Comparison of ENCODE assay signal across 19 mouse cellular contexts in the genomic region with DNA sequence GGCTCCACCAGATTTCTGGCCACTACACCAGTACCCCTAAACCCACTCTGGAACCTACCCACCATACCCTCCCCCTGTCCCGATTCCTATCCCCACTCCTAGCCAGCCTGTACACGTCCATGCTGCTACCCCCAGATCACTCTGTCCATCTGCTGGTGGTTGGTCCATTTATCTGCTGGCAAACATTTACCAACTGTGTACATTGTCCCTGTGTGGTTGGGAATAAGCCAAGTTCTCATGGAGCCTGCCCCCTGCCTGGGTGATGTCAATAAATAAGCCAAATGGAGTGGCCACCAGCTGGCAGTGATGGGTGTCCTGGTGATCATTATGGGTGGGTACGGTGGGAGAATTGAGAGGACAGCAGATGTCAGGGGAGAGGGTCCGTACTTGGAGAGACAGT. TPM values are rescaled to one million over a fixed set of nuclear protein-coding genes. Genes with fewer than 3 reads are reported as not detected.
A peak's percentile ranks its signal among the peaks of the same experiment; 100 is the strongest.
DNase-seq lines count a peak whose midpoint lies in the region; ATAC-seq and TF ChIP-seq lines count a peak whose summit lies in the region.
"Had no signal": no experiment of that assay in that cellular context is flagged by ENCODE, and none has a peak within 500 bp of the region (broad histone marks: within the 10 kb centered on the region; RNA-seq: fewer than 3 reads in every experiment).

No protein-coding gene starts in this region.

- H3K9me3 ChIP-seq in kidney, postnatal 0 days (replicated peaks; ENCODE audit: low read length): no peaks in the 10 kb centered on the region
- H3K9me3 ChIP-seq in liver, embryonic 13.5 days (replicated peaks): no peaks in the 10 kb centered on the region
- H3K9me3 ChIP-seq in liver, embryonic 16.5 days (replicated peaks; ENCODE audit: control insufficient read depth, low read length): no peaks in the 10 kb centered on the region
- no peaks in the 10 kb centered on the region for H3K9me3 ChIP-seq in stomach, embryonic 16.5 days (replicated peaks; ENCODE audit: control insufficient read depth, low read length)
- no peaks in the 10 kb centered on the region for H3K9me3 ChIP-seq in midbrain, embryonic 16.5 days (replicated peaks; ENCODE audit: control insufficient read depth, low read length, poor library complexity, severe bottlenecking)
- H3K9me3 ChIP-seq: embryonic facial prominence, embryonic 13.5 days; forebrain, embryonic 12.5 days; heart, embryonic 12.5 days; hindbrain, embryonic 10.5 days had no signal

- H3K4me1 ChIP-seq in kidney, postnatal 0 days (replicated peaks; ENCODE audit: insufficient read depth, low read length): peaks cover 15% of the 10 kb centered on the region
- peaks cover 32% of the 10 kb centered on the region for H3K4me1 ChIP-seq in liver, embryonic 13.5 days (replicated peaks)
- peaks cover 7% of the 10 kb centered on the region for H3K4me1 ChIP-seq in liver, embryonic 16.5 days (ENCODE audit: control insufficient read depth, low read depth, low read length)
- peaks cover 21% of the 10 kb centered on the region for H3K4me1 ChIP-seq in stomach, embryonic 16.5 days (ENCODE audit: control insufficient read depth, insufficient read depth, low read length)
- peaks cover 7% of the 10 kb centered on the region; the same call in 1 of the 2 replicates for H3K4me1 ChIP-seq in midbrain, embryonic 16.5 days (ENCODE audit: control insufficient read depth, insufficient read depth, low read length)

- no peak for DNase-seq in kidney, postnatal 0 days (ENCODE audit: low spot score)
- no peak for DNase-seq in kidney, postnatal 4 days
- no peak for DNase-seq in liver, embryonic 13.5 days
- no peak for DNase-seq in liver
- DNase-seq: adrenal gland, postnatal 14 days; cerebellum, adult 18-20 months; cerebellum, adult 9-11 months; cerebellum, postnatal 36 days; gastrocnemius, postnatal 14 days had no signal

- H3K27me3 ChIP-seq in kidney, postnatal 0 days (ENCODE audit: insufficient read depth, low read length): no peaks in the 10 kb centered on the region
- H3K27me3 ChIP-seq in liver, embryonic 13.5 days: peaks cover 3% of the 10 kb centered on the region
- H3K27me3 ChIP-seq in liver, embryonic 16.5 days (ENCODE audit: control insufficient read depth, insufficient read depth, low read depth, low read length): 0 out of 2 replicates have a peak, but pooled peaks cover 2% of the 10 kb centered on the region
- no peaks in the 10 kb centered on the region for H3K27me3 ChIP-seq in stomach, embryonic 16.5 days (ENCODE audit: control insufficient read depth, insufficient read depth, low read length)
- H3K27me3 ChIP-seq in midbrain, embryonic 16.5 days (ENCODE audit: control insufficient read depth, insufficient read depth, low read depth, low read length): peaks cover 9% of the 10 kb centered on the region
- H3K27me3 ChIP-seq: heart, embryonic 12.5 days; Patski had no signal

- 0 out of 2 replicates have a peak, but pooled peaks have one; percentile 30 for ATAC-seq in kidney, postnatal 0 days (replicated peaks; ENCODE audit: low FRiP score, low read depth)
- peak; percentile 49 for ATAC-seq in liver, embryonic 13.5 days (ENCODE audit: low read depth)
- ATAC-seq in liver, embryonic 16.5 days (ENCODE audit: low read depth): peak; percentile 80
- peak; percentile 17; the same call in 1 of the 2 replicates for ATAC-seq in stomach, embryonic 16.5 days (ENCODE audit: insufficient read depth, low FRiP score)
- ATAC-seq in midbrain, embryonic 16.5 days: no peak
- ATAC-seq: activated CD4-positive, CD25-positive, alpha-beta regulatory T cell, adult 4 months; forebrain, embryonic 16.5 days; Patski had no signal

- H3K36me3 ChIP-seq in kidney, postnatal 0 days (ENCODE audit: insufficient read depth, low read length): no peaks in the 10 kb centered on the region
- H3K36me3 ChIP-seq in liver, embryonic 13.5 days: no peaks in the 10 kb centered on the region
- no peaks in the 10 kb centered on the region for H3K36me3 ChIP-seq in liver, embryonic 16.5 days (ENCODE audit: control insufficient read depth, insufficient read depth)
- H3K36me3 ChIP-seq in stomach, embryonic 16.5 days (ENCODE audit: control insufficient read depth, insufficient read depth, low read length): no peaks in the 10 kb centered on the region
- H3K36me3 ChIP-seq in midbrain, embryonic 16.5 days (ENCODE audit: control insufficient read depth, insufficient read depth, low read length): no peaks in the 10 kb centered on the region
- H3K36me3 ChIP-seq: embryonic facial prominence, embryonic 13.5 days; forebrain, embryonic 12.5 days; heart, embryonic 12.5 days; hindbrain, embryonic 10.5 days had no signal

- H3K4me3 ChIP-seq in kidney, postnatal 0 days (replicated peaks; ENCODE audit: low read depth, low read length): no peak overlapping the region
- H3K4me3 ChIP-seq in liver, embryonic 13.5 days (replicated peaks): no peak overlapping the region
- no peak overlapping the region for H3K4me3 ChIP-seq in liver, embryonic 16.5 days (ENCODE audit: low read depth, low read length)
- no peak overlapping the region for H3K4me3 ChIP-seq in stomach, embryonic 16.5 days (replicated peaks; ENCODE audit: low read length)
- H3K4me3 ChIP-seq in midbrain, embryonic 16.5 days (ENCODE audit: low read depth, low read length): no peak overlapping the region
- H3K4me3 ChIP-seq: embryonic facial prominence, embryonic 13.5 days; forebrain, embryonic 12.5 days; heart, embryonic 12.5 days; hindbrain, embryonic 10.5 days had no signal

- peak; percentile 13; the same call in 1 of the 2 replicates for TF ChIP-seq CTCF in kidney, postnatal 0 days (IDR thresholded peaks at IDR 0.05; ENCODE audit: low read depth)

- H3K9ac ChIP-seq in kidney, postnatal 0 days (ENCODE audit: low read depth, low read length): no peak overlapping the region
- H3K9ac ChIP-seq in liver, embryonic 13.5 days: no peak overlapping the region
- H3K9ac ChIP-seq in liver, embryonic 16.5 days (ENCODE audit: low read depth, low read length): no peak overlapping the region
- no peak overlapping the region for H3K9ac ChIP-seq in stomach, embryonic 16.5 days (ENCODE audit: low read length)
- no peak overlapping the region for H3K9ac ChIP-seq in midbrain, embryonic 16.5 days (ENCODE audit: low read depth, low read length)
- H3K9ac ChIP-seq: embryonic facial prominence, embryonic 13.5 days; forebrain, embryonic 12.5 days; heart, embryonic 12.5 days had no signal

- H3K27ac ChIP-seq in kidney, postnatal 0 days: no peak overlapping the region
- no peak overlapping the region for H3K27ac ChIP-seq in liver, embryonic 13.5 days
- H3K27ac ChIP-seq in liver, embryonic 16.5 days (ENCODE audit: low read length): no peak overlapping the region
- H3K27ac ChIP-seq in stomach, embryonic 16.5 days (ENCODE audit: low read length): no peak overlapping the region
- no peak overlapping the region for H3K27ac ChIP-seq in midbrain, embryonic 16.5 days (ENCODE audit: low read length)
- H3K27ac ChIP-seq: embryonic facial prominence, embryonic 13.5 days had no signal

- 73% methylated on average over 4 of the region's 4 CpGs for WGBS in kidney, postnatal 0 days
- WGBS in liver, embryonic 13.5 days (ENCODE audit: insufficient replicate concordance): 60% methylated on average over 4 of the region's 4 CpGs
- WGBS in liver, embryonic 16.5 days (ENCODE audit: insufficient replicate concordance): 63% methylated on average over 4 of the region's 4 CpGs
- 63% methylated on average over 4 of the region's 4 CpGs for WGBS in stomach, embryonic 16.5 days
- 75% methylated on average over 4 of the region's 4 CpGs for WGBS in midbrain, embryonic 16.5 days

- H3K4me2 ChIP-seq in kidney, postnatal 0 days (ENCODE audit: low read length): no peak overlapping the region
- no peak overlapping the region for H3K4me2 ChIP-seq in liver, embryonic 13.5 days
- H3K4me2 ChIP-seq in liver, embryonic 16.5 days (ENCODE audit: low read depth, low read length): peak overlapping the region; percentile 32; the same call in 1 of the 2 replicates
- no peak overlapping the region for H3K4me2 ChIP-seq in stomach, embryonic 16.5 days (ENCODE audit: low read depth, low read length)
- H3K4me2 ChIP-seq in midbrain, embryonic 16.5 days (ENCODE audit: low read length): no peak overlapping the region
- H3K4me2 ChIP-seq: embryonic facial prominence, embryonic 13.5 days; forebrain, embryonic 12.5 days; heart, embryonic 12.5 days had no signal

RNA-seq across cellular contexts. Expression of gene Tmem129, which starts 28.9 kb away (rescaled TPM):
- polyA plus RNA-seq in kidney, postnatal 0 days (2015; fragmentation: Nextera tagmentation; extraction: Ambion mirVana): 26.4 and 29.5 TPM in 2 replicates
- polyA plus RNA-seq in liver, embryonic 13.5 days (2015; fragmentation: Nextera tagmentation; extraction: Ambion mirVana): 20.2 and 21.9 TPM in 2 replicates
- 21.7 and 21.8 TPM in 2 replicates for polyA plus RNA-seq in liver, embryonic 16.5 days (2015; fragmentation: Nextera tagmentation; extraction: Ambion mirVana)
- polyA plus RNA-seq in stomach, embryonic 16.5 days (2015; fragmentation: Nextera tagmentation; extraction: Ambion mirVana): 34.0 and 40.6 TPM in 2 replicates
- 29.1 and 29.7 TPM in 2 replicates for polyA plus RNA-seq in midbrain, embryonic 16.5 days (2015; fragmentation: Nextera tagmentation; extraction: Ambion mirVana)

RNA-seq across cellular contexts. Expression of gene Tacc3, which starts 29.2 kb away (rescaled TPM):
- polyA plus RNA-seq in kidney, postnatal 0 days (2015; fragmentation: Nextera tagmentation; extraction: Ambion mirVana): 74.3 and 84.9 TPM in 2 replicates
- polyA plus RNA-seq in liver, embryonic 13.5 days (2015; fragmentation: Nextera tagmentation; extraction: Ambion mirVana): 158 and 183 TPM in 2 replicates
- 127 and 129 TPM in 2 replicates for polyA plus RNA-seq in liver, embryonic 16.5 days (2015; fragmentation: Nextera tagmentation; extraction: Ambion mirVana)
- polyA plus RNA-seq in stomach, embryonic 16.5 days (2015; fragmentation: Nextera tagmentation; extraction: Ambion mirVana): 137 and 145 TPM in 2 replicates
- 25.0 and 28.4 TPM in 2 replicates for polyA plus RNA-seq in midbrain, embryonic 16.5 days (2015; fragmentation: Nextera tagmentation; extraction: Ambion mirVana)

RNA-seq across cellular contexts. Expression of gene Fgfr3, which starts 34.3 kb away (rescaled TPM):
- 14.4 and 15.0 TPM in 2 replicates for polyA plus RNA-seq in kidney, postnatal 0 days (2015; fragmentation: Nextera tagmentation; extraction: Ambion mirVana)
- 1.7 and 2.7 TPM in 2 replicates for polyA plus RNA-seq in liver, embryonic 13.5 days (2015; fragmentation: Nextera tagmentation; extraction: Ambion mirVana)
- 2.9 and 3.4 TPM in 2 replicates for polyA plus RNA-seq in liver, embryonic 16.5 days (2015; fragmentation: Nextera tagmentation; extraction: Ambion mirVana)
- polyA plus RNA-seq in stomach, embryonic 16.5 days (2015; fragmentation: Nextera tagmentation; extraction: Ambion mirVana): 31.0 and 40.1 TPM in 2 replicates
- 19.1 and 23.9 TPM in 2 replicates for polyA plus RNA-seq in midbrain, embryonic 16.5 days (2015; fragmentation: Nextera tagmentation; extraction: Ambion mirVana)

RNA-seq across cellular contexts. Expression of gene Slbp, which starts 34.8 kb away (rescaled TPM):
- 146 and 172 TPM in 2 replicates for polyA plus RNA-seq in kidney, postnatal 0 days (2015; fragmentation: Nextera tagmentation; extraction: Ambion mirVana)
- 319 and 390 TPM in 2 replicates for polyA plus RNA-seq in liver, embryonic 13.5 days (2015; fragmentation: Nextera tagmentation; extraction: Ambion mirVana)
- 214 and 245 TPM in 2 replicates for polyA plus RNA-seq in liver, embryonic 16.5 days (2015; fragmentation: Nextera tagmentation; extraction: Ambion mirVana)
- 174 and 190 TPM in 2 replicates for polyA plus RNA-seq in stomach, embryonic 16.5 days (2015; fragmentation: Nextera tagmentation; extraction: Ambion mirVana)
- 119 and 123 TPM in 2 replicates for polyA plus RNA-seq in midbrain, embryonic 16.5 days (2015; fragmentation: Nextera tagmentation; extraction: Ambion mirVana)

RNA-seq across cellular contexts. Expression of gene Gm9903, which starts 57.4 kb away (rescaled TPM):
- 0.64 and 0.68 TPM in 2 replicates for polyA plus RNA-seq in kidney, postnatal 0 days (2015; fragmentation: Nextera tagmentation; extraction: Ambion mirVana)
- 0.13 TPM in 1 of 2 replicates, not detected in the other for polyA plus RNA-seq in liver, embryonic 13.5 days (2015; fragmentation: Nextera tagmentation; extraction: Ambion mirVana)
- 0.12 TPM in 1 of 2 replicates, not detected in the other for polyA plus RNA-seq in liver, embryonic 16.5 days (2015; fragmentation: Nextera tagmentation; extraction: Ambion mirVana)
- polyA plus RNA-seq in stomach, embryonic 16.5 days (2015; fragmentation: Nextera tagmentation; extraction: Ambion mirVana): 0.27 and 0.51 TPM in 2 replicates
- 0.70 and 0.89 TPM in 2 replicates for polyA plus RNA-seq in midbrain, embryonic 16.5 days (2015; fragmentation: Nextera tagmentation; extraction: Ambion mirVana)
